Mouse (Mus musculus) heart, embryonic 14.5 days (tissue): Measurements from ENCODE around the gene Pbld1. TPM values are rescaled to one million over a fixed set of nuclear protein-coding genes. Genes with fewer than 3 reads are reported as not detected.

ENCODE experiments used
- ATAC-seq: fragments of 200-750 bp; cut with Nextera tagmentation; 2 replicates; pipeline ENCODE4 v1.8.0; 2017; ENCODE audit warnings: low read depth, moderate TSS enrichment; ENCODE audit not compliant: insufficient number of reproducible peaks, insufficient read depth, low FRiP score
- H3K27ac ChIP-seq, 2 experiments: fragments of 200-500 bp in 1 of 2; fragments of 300-500 bp in 1 of 2; sonication (generic) in 1 of 2; replicated peaks in 1 of 2; 2 replicates each; pipeline ENCODE4 v1.5.1; 2012 to 2014; ENCODE audit warnings: low read depth in 2 of 2, low read length in 2 of 2, control low read depth in 1 of 2, mild to moderate bottlenecking in 1 of 2, mixed read lengths in 1 of 2; ENCODE audit not compliant: control insufficient read depth in 1 of 2, insufficient read depth in 1 of 2
- H3K27me3 ChIP-seq: fragments of 300-500 bp; sonication (generic); 2 replicates; pipeline ENCODE4 v1.6.1; 2014; ENCODE audit warnings: mild to moderate bottlenecking, low read length, control low read depth; ENCODE audit not compliant: control insufficient read depth, insufficient read depth
- H3K36me3 ChIP-seq: fragments of 300-500 bp; sonication (generic); 2 replicates; pipeline ENCODE4 v1.6.1; 2014; ENCODE audit warnings: mild to moderate bottlenecking, control low read depth, low read length, mixed read lengths; ENCODE audit not compliant: control insufficient read depth, insufficient read depth
- H3K4me1 ChIP-seq, 2 experiments: fragments of 200-500 bp in 1 of 2; fragments of 300-500 bp in 1 of 2; sonication (generic) in 1 of 2; 2 replicates each; pipeline ENCODE4 v1.6.1; 2012 to 2014; ENCODE audit warnings: low read length in 2 of 2, control low read depth in 1 of 2, mixed read lengths in 1 of 2; ENCODE audit not compliant: control insufficient read depth in 2 of 2, insufficient read depth in 2 of 2
- H3K4me2 ChIP-seq: fragments of 300-500 bp; sonication (generic); 2 replicates; pipeline ENCODE4 v1.6.1; 2014; ENCODE audit warnings: mild to moderate bottlenecking, low read length
- H3K4me3 ChIP-seq, 2 experiments: fragments of 200-500 bp in 1 of 2; fragments of 300-500 bp in 1 of 2; sonication (generic) in 1 of 2; 2 replicates each; pipeline ENCODE4 v1.5.1; 2012 to 2014; ENCODE audit warnings: low read length in 2 of 2, mild to moderate bottlenecking in 2 of 2, control low read depth in 1 of 2, low read depth in 1 of 2, moderate library complexity in 1 of 2; ENCODE audit not compliant: control insufficient read depth in 1 of 2, insufficient read depth in 1 of 2
- H3K9ac ChIP-seq: fragments of 300-500 bp; sonication (generic); 2 replicates; pipeline ENCODE4 v1.6.1; 2014; ENCODE audit warnings: mild to moderate bottlenecking, low read length
- H3K9me3 ChIP-seq: fragments of 300-500 bp; sonication (generic); 2 replicates; pipeline ENCODE4 v1.6.1; 2016; ENCODE audit warnings: low read length, control low read depth; ENCODE audit not compliant: control insufficient read depth
- WGBS: fragments of 180-500 bp; shearing (Covaris S2); extraction: QIAGEN DNeasy Blood & Tissue Kit; methylation state at CpG from one replicate; pipeline ENCODE4 v1.1.7; 2014; 5-methylcytosine and 5-hydroxymethylcytosine counted together
- polyA plus RNA-seq: library from polyadenylated mRNA; unstranded; fragments of >200 nt; fragmentation: Nextera tagmentation; extraction: Ambion mirVana; gene quantifications from 2 replicates; pipeline ENCODE4 v1.2.1, GENCODE M21; 2014

The Pbld1 gene
- polyA plus RNA-seq, 1 experiment from 2014 or later: 0.68 TPM

DNA sequence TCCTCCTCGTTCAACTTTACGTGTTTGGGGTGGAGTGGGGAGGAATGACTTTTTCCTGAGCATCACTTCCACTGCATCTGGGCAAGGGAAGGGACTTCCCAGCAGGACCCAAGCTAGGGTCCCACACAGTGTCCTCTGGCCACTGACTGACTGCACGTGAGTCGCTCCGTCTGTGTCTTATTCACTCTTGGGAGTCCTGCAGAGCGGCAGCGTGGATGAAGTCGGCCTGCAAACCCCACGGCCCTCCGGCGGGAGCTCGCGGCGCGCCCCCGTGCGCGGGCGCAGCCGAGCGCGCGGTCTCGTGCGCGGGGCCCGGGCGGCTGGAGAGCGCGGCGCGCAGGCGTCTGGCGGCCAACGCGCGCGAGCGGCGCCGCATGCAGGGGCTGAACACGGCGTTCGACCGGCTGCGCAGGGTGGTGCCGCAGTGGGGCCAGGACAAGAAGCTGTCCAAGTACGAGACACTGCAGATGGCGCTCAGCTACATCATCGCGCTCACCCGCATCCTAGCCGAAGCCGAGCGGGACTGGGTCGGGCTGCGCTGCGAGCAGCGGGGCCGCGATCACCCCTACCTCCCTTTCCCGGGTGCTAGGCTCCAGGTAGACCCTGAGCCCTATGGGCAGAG is 40.1 kb downstream of the Pbld1 start:
- peaks cover 5 to 6% of the 10 kb centered on the region in 2 experiments; a peak in 3 of 4 replicates for H3K4me1 ChIP-seq
- peak overlapping the region; percentile 72 for H3K9ac ChIP-seq
- no peak overlapping the region for H3K27ac ChIP-seq
- peaks cover 46% of the 10 kb centered on the region for H3K27me3 ChIP-seq
- H3K4me2 ChIP-seq: peak overlapping the region; percentile 98
- no peaks in the 10 kb centered on the region for H3K9me3 ChIP-seq
- peak; percentile 69; the same call in 1 of the 2 replicates for ATAC-seq
- peak overlapping the region; percentile 48 to 58 for H3K4me3 ChIP-seq
- WGBS: under 1% methylated on average over 60 of the region's 62 CpGs
- no peaks in the 10 kb centered on the region for H3K36me3 ChIP-seq

DNA sequence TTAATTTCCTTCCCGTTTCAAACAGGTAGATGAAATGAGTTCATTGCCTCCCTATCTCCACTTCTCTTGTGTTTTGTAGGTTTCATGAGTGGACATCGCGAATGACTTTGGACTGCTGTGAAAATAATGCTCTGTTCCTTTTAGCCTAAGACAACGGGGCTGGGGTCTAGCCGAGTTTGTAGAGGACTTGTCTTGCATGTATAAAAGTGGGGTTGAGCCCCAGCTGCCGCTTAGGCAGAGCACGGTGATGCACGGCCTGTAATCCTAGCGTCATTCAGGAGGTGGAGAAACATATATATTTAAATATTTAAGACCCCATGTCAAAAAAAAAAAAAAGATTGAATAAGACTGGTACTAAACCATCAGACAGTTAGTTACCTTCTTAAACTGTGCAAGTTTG is 40.7 kb downstream of the Pbld1 start:
- no peak for ATAC-seq
- Histone ChIP-seq H3K4me1 (peaks cover 5 to 6% of the 10 kb centered on the region in 2 experiments; a peak in 3 of 4 replicates), H3K9ac (peak overlapping the region; percentile 72), H3K4me3 (peak overlapping the region; percentile 48 to 58), H3K36me3 (no peaks in the 10 kb centered on the region), H3K4me2 (peak overlapping the region; percentile 98), H3K27ac (no peak overlapping the region), H3K9me3 (no peaks in the 10 kb centered on the region), H3K27me3 (peaks cover 46% of the 10 kb centered on the region)
- 20% methylated on average over 9 of the region's 9 CpGs for WGBS

DNA sequence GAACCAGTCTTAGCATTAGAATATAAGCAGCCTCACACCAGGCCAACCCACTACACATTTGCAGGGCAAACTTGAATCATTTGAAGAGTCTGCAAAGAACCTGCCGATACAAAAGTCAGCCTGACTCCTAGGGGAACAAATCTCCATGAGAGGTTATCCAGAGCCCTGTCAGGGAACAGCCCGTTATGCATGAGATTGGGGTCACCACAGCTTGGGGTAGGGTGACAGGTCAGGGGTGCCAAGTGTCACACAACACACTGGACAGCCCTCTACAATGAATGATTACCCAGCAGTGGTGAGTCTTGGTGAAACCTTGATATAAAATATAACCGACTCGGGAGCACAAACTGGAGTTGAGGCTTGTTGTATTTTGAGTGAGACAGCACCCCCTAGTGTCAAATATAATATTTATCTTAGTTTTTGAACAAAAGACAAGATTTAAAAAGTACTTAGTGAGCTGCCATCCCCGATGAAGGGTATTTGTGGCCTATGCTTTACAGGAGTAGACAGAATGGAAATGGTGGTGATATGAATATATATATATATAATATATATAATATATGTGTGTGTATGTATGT is 53.2 kb downstream of the Pbld1 start:
- Histone ChIP-seq H3K27ac (no peak overlapping the region), H3K4me2 (no peak overlapping the region), H3K9me3 (0 out of 2 replicates have a peak, but pooled peaks cover 3% of the 10 kb centered on the region), H3K4me3 (no peak overlapping the region), H3K9ac (no peak overlapping the region), H3K27me3 (no peaks in the 10 kb centered on the region), H3K4me1 (no peaks in the 10 kb centered on the region), H3K36me3 (peaks cover 6% of the 10 kb centered on the region)
- WGBS: 54% methylated on average over 5 of the region's 5 CpGs
- ATAC-seq: no peak

- Histone ChIP-seq H3K9ac (no peak overlapping the region), H3K4me1 (no peaks in the 10 kb centered on the region), H3K36me3 (peaks cover 6% of the 10 kb centered on the region), H3K27me3 (no peaks in the 10 kb centered on the region), H3K4me2 (no peak overlapping the region), H3K9me3 (0 out of 2 replicates have a peak, but pooled peaks cover 3% of the 10 kb centered on the region), H3K4me3 (no peak overlapping the region), H3K27ac (no peak overlapping the region)
- ATAC-seq: no peak
- WGBS: 84% methylated on average over 6 of the region's 6 CpGs
These were observed 53.9 kb downstream of the Pbld1 start for GRCm38 (mm10) chr10:63113716-63114360.

DNA sequence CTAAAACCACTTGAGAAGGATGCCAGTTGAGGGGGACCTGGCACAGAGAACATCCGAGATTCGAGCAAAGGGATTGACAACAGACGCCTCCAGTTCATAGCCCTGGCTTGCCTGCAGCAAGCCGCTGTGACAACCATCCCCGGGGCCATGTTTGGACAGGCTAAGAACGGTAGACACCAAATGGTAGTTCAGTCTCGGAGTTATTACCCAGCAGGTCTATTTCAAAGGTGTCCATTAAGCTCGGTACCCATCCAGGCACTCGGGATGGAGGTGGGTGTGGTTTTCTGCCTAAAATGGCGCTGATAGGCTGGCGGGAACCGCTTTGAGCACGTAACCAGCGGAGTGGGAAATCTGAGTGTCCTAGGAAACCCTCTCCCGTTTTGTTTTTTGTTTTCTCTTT is 55.9 kb downstream of the Pbld1 start:
- Histone ChIP-seq H3K27ac (no peak overlapping the region), H3K4me3 (no peak overlapping the region), H3K4me1 (no peaks in the 10 kb centered on the region), H3K36me3 (peaks cover 9% of the 10 kb centered on the region), H3K9me3 (0 out of 2 replicates have a peak, but pooled peaks cover 3% of the 10 kb centered on the region), H3K9ac (no peak overlapping the region), H3K4me2 (no peak overlapping the region), H3K27me3 (no peaks in the 10 kb centered on the region)
- WGBS: 84% methylated on average over 15 of the region's 15 CpGs
- no peak for ATAC-seq

DNA sequence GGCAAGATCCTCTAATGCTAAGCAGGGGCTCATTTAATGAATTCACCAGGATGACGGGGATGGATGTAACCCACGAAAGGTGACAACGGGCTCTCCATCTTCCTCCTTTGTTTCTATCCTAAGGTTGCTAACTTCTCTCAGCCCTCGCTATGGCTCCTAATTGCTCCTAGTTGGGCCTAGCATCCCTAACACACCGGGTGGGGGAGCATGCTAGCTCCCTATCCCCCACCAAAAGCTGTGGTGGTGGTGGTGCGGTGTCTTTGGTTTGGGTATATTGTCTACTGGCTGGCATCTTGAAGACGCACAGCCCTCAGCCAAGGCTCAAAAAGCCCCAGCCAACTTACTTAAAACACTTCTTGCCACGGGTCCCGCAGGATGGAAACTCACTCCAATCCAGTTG is 56.4 kb downstream of the Pbld1 start:
- Histone ChIP-seq H3K4me3 (no peak overlapping the region), H3K4me2 (no peak overlapping the region), H3K27me3 (no peaks in the 10 kb centered on the region), H3K9me3 (0 out of 2 replicates have a peak, but pooled peaks cover 3% of the 10 kb centered on the region), H3K9ac (no peak overlapping the region), H3K36me3 (peaks cover 9% of the 10 kb centered on the region), H3K27ac (no peak overlapping the region), H3K4me1 (no peaks in the 10 kb centered on the region)
- 91% methylated on average over 9 of the region's 9 CpGs for WGBS
- ATAC-seq: no peak

DNA sequence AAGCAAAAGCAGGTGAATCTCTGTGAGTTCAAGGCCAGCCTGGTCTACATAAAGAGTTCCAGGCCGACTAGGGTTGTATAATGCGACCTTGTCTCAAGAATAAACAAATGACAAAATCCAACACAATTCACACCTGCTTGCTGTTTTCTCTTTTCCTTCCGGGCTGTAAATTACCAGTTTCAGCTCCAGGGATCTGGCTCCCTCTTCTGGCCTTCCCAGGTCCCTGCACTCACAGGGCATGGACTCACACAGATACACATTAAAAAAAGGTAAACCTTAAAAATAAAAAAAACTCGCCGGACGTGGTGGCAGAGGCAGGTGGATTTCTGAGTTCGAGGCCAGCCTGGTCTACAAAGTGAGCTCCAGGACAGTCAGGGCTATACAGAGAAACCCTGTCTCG is 57.6 kb downstream of the Pbld1 start:
- Histone ChIP-seq H3K4me2 (no peak overlapping the region), H3K27ac (no peak overlapping the region), H3K9me3 (0 out of 2 replicates have a peak, but pooled peaks cover 3% of the 10 kb centered on the region), H3K4me1 (no peaks in the 10 kb centered on the region), H3K27me3 (no peaks in the 10 kb centered on the region), H3K9ac (no peak overlapping the region), H3K4me3 (no peak overlapping the region), H3K36me3 (peaks cover 9% of the 10 kb centered on the region)
- 94% methylated on average over 8 of the region's 8 CpGs for WGBS
- no peak for ATAC-seq
